Mouse (Mus musculus) left cerebral cortex, adult 11 months (tissue): ENCODE measurements around the gene Skil.
A peak's percentile ranks its signal among the peaks of the same experiment; 100 is the strongest.

Experiments used
- DNase-seq: peaks from one replicate; pipeline ENCODE4 v3.0.0; 2022; ENCODE audit warnings: low spot score

The Skil gene

DNA sequence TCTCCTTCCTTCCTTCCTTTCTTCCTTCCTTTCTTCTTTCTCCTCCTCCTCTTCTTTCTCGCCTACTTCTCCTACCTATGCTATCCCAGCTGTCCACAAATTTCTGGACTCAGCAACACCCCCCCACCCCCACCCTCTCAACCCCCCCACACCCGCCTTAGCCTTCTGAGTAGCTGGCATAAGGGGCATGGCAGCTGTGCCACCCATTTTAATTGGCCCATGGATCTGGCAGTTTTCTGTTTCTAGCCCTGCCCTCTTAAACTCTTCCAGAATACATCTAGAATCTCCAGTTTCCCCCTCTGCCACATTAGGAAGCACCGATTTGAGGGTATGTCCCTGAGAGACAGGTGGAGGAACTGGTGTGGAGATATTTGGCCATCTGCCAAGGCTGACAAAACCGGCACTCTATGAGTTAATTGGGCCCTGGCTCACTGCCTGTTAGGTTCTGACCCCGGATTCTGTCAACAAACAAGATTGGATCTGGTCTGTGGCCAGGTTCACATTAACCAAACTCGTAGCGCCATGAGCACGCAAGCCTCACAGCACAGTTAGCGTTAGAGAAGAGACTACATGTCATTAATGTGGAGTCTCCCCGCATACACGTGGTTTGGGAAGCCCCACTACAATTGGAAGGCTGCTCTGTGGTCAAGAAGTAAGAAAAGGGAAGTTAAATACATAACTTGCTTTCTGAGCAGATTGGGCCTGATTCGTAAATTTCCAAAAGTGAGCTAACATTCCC, 11.2 kb upstream of the Skil start:
- DNase-seq: no peak

DNA sequence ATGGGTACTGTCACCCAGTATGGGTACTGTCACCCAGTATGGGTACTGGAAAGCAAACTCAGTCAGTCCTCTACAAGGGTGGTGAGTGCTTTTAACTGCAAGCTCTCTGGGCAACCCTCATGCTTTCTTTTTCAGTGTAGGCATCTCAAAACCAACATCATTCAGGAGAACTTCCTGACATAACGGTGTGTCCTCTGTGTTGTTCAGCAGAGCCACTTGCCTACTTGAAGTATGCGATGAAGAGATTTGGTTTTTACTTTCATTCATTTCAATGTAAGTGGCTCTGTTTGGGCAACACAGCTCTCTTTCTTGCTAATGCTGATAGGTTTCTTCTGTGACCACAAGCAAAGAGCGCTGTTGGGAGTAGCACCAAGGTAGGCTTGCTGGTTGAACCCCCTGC, 9.9 kb upstream of the Skil start:
- no peak for DNase-seq

DNA sequence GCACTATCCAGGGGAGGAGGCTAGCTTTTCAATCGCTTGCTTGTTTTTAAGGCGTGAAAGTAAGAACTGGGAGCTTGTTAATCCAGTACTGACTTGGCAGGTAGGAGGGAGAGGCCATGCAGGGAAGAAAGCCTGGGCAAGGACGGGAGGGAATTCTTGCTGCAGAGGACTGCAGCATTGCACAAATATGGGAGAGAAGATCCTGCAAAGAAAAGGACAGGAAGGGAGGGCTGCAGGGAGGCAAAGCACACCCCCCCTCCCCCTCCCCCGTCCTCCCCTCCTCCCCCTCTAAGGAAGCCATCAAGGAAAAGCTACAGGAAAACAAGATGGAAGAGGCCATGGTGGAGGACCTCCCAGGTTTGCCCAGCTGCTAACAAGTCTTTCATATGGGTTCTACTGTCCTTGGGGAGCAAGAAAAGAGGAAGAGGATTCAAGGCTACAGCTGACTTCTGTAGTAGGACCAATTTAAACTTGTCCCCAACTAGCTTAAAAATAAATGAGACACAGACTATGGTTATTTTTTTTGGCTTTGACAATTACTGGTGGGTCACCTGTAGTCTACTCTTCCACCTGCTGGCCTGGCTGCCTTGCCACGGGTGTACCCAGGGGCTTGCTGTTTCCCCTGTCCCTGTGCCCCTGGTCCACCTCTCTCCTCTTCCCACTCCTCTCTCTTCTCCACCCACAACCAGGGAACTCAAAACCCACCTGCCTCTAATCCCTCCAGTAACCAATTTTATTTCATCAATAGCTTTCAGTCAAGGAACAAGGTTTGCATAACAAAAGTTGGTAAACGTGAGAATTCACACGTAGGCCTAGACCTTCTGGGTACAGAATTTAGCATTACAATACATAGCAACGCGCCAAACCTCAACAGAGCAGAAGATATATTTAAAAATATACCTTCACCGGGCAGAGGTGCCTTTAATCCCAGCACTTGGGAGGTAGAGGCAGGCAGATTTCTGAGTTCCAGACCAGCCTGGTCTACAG, 5.8 kb upstream of the Skil start:
- DNase-seq: no peak

DNA sequence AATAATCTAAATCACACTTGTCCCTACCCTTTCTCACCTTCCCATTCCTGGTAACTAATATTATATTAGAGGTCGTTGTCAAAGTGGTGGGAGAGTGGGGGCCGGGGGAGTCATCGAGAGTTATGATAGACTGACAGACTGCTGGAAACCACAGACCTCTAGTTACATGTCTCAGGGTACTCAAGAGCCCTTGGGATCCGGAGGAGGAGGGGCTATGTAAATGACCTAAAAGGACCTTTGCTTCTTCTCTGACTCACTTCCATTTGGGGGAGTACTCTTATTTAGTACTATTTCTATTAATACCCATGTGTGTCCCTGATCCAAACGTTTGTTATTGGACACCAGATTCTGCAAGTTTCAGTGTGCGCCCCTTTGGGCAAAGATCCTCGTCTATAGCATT, 4.9 kb upstream of the Skil start:
- DNase-seq: no peak

DNA sequence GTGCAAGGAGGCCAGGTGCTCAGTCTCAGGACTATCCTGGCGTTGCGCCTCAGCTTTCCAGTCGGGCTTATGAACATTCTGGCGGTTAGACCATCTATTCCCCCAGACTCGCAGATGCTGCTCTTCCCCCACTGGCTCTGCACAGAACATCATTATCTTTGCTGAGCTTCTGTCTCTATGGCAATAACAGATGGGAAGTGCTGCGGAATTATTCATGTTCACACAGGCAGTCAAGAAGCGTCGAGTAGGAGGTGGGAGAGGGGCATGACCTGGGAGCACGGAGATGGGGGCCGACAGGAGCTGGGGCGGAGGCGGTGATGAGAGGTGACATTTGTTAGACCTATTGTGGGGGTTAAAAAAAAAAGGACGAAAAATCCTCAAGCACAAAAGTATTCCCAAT, 1.7 kb upstream of the Skil start:
- peak; percentile 69 for DNase-seq

DNA sequence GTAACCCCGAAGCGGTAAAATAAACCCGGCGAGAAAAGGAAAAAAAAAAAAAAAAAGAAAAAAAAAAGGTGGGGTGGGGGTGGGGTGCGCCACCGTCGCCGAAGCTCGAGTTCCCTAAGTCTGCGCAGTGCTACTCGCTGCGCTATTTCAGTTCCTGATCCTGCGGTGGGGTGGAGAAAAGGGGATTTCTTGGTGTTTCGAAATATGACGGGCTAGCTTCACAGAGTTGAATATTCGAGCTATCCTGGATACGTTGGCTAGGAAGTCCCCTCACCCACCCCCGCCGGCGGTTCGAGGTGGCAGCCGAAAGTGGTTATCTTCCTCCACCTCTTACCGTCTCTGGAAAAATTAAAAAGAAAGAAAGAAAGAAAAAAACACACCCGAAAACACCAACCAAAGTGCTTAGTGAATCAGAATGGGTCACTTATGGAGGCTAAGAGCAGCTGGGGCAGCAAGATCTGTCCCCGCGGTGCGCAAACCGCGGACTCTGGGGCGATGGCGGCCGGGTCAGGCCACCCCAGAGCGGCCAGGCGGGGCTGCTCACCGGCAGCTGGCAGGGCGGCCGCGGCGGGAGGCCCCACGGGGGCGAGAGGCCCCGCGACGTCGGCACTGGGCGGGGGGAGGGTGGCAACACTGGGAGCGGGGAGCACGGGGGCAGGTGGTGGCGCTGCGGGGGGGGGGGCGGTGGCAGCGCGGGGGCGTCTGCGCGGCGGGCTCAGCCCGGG, 1.1 kb upstream of the Skil start:
- peak; percentile 62 for DNase-seq

DNA sequence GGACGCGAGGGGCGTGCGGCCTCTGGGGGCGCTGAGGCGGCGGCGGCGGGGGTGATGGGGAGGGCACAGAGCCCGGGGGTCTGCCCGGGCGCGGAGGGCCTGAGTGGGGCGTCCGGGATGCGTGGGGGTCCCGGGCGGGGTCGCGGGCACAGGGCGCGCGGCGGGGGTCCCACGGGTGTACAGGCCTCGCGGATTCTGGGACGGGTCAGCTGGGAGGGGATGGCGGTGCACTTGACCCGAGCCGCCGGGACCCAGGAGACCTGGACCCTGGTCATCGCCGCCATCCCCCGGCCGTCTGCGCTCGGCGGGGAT, 277 bp downstream of the Skil start:
- DNase-seq: no peak

DNA sequence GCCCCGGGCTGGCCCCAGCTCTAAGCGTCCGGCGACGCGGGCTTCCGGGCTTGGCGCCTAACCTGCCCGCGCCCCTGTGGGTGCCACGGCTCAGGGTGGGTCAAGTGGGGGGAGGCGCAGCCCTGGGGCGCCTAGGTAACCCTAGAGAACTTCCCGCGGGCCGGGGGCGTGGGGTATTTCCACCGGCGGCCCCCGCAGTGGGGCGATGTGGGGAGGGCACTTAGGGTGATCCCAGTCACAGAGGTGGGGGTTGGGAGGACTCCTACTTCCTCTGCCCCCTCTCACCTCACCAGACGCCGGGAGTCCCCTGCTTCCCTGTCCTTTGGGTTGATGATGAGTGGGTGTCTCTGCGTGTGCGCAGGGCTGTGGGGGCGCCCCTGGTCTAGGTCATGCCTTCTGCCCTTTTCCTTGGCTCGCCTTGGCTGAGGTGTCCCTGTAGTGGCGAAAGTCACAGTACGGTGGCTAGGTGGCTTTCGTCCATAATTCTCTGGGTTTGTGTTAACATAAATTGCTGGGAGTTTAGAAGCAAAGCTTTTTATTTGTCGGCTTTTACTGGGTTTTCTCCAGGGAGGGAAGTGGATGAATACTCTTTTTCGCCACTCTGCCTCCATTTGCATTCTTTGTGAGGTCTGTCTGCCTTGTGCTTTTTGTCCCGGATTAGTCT, 765 bp downstream of the Skil start:
- DNase-seq: peak; percentile 45

DNA sequence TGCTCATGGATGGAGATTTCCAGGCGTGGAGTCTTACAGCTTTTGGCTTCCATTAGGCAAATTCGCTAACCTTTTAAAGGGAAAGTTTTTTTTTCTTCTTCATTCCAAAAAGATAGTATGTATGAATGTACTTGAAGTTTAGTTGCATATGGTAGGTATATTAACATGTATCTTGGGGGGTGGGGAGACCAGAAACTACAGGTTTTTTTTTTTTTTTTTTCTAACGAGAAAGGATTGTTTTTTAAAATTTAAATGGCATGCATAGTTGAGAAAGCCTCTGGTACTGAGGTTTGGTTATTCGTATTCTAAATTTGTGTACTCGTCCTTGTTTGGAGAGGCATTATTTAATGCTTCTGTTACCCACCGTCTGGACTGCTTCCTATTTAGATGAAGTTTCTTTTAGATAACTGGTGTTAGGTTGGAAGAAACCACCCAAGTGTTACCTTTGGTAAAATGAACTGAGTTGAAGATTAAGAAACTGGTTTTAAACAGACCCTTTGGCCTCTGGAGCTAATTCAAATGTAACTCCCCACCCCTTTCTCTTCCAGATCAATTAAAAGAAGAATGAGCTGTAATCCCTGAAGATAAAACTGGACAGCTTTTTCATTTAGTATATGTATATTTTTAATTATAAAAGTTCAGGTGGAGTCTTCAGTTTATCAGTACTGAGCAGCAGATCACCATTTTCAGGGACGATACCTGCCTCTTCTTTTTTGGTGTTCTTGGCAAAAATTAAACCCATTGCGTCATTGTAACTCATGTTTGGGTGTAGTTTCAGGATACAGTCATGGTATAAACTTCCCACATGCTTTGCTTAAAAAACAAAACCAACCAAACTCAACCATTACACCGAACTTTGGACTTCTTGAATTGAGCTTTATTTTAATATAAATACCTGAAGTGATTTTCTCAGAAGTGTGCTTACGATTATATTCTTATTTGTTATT, 1.6 kb downstream of the Skil start:
- DNase-seq: no peak

DNA sequence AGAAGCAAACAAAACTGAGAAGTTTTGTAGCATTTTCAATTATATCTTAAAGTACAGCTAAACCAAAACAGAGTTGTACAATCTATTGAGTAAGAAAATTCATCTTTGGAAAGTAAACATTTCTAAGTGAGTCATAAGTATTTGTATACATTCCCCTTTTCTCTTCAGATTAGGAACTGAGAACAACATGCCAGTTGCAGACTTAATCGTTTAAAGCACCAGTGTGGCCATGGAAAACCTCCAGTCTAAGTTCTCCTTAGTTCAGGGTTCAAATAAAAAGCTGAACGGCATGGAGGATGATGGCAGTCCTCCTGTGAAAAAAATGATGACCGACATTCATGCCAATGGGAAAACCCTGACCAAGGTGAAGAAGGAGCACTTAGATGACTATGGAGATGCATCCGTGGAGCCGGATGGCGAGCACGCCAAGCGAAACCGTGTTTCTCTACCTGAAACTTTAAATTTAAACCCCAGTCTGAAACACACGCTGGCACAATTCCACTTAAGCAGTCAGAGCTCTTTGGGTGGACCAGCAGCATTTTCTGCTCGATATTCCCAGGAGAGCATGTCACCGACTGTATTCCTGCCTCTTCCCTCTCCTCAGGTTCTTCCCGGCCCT, 2.4 kb downstream of the Skil start:
- DNase-seq: no peak

DNA sequence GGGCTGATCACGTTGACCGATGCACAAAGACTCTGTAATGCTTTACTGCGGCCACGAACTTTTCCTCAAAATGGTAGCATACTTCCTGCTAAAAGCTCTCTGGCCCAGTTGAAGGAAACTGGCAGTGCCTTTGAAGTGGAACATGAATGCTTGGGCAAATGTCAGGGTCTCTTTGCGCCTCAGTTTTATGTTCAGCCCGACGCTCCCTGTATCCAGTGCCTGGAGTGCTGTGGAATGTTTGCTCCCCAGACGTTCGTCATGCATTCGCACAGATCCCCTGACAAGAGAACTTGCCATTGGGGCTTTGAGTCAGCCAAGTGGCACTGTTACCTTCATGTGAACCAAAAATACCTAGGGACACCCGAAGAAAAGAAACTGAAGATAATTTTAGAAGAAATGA, 3.1 kb downstream of the Skil start:
- DNase-seq: no peak

DNA sequence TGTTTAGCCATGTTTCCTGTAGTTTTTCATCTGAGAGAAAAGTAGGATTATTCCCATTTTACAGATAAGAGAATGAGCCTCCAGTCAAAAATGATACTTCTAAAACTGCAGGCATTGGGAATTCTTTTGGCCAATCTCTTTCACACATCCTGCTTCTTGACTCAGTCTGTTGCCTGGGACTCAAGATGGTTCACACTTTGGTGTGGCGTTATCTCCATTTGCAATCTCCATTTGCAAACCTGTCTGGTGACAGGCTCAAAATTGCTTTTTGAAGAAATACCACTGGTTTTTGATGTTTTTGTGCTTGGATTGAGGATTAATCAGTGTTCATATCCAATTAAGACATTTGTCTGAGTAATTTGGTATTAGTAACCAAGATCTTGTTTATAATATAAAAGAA, 3.7 kb downstream of the Skil start:
- no peak for DNase-seq

DNA sequence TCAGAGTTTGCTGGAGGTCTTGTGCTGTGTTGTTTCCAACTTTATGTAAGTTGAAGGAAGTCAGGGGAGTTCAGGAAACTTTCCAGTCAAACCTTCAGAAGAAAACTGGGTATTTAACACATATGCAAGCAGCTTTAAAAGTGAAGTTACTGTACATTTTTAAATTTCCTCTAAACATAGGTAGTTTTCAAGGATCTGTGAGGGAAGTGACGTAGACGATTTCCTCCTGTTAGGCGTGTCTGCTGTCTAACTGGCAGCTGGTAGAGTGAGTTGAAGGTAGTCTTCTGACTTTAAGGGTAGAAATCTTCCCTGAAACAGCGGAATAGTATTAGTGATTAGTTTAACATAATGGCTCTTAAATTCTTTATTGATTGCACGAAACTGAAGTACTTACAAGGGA, 5.2 kb downstream of the Skil start:
- DNase-seq: no peak

DNA sequence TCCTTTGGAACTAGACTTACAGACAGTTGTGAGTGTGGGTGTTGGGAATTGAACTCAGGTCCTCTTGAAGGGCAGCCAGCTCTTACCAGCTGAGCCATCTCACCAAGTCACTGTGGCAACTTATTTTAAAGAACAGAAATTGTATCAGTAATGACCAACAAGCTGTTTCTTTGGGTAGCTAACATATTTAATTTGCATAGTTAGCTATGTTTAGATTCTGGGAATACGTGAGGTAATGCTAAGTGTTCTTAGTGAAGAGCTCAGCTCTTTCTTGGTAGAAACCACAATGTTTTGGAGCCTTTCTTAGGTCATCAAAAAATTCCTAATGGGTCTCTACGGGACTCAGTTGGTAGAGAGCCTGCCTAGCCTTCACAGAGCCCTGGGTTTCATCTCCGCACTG, 5.9 kb downstream of the Skil start:
- DNase-seq: no peak

DNA sequence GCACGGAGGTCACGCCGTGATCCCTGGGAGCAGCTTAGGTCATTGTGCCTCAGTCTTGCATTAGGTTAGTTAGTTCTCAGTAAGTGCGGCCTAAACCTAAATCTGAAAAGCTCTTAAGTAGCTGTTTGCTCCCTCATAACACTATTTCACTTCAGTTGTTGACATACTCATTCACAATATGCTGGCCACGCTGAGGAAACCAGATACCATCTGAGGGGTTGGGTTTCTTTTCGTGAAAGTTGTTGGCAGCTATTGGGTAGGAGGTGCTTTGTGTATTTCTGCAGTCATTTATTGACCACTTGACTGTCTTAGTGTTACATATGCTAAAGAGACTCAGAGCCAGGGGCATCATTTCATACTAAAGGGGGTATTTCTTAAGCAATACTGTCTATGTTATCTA, 10.1 kb downstream of the Skil start:
- no peak for DNase-seq

DNA sequence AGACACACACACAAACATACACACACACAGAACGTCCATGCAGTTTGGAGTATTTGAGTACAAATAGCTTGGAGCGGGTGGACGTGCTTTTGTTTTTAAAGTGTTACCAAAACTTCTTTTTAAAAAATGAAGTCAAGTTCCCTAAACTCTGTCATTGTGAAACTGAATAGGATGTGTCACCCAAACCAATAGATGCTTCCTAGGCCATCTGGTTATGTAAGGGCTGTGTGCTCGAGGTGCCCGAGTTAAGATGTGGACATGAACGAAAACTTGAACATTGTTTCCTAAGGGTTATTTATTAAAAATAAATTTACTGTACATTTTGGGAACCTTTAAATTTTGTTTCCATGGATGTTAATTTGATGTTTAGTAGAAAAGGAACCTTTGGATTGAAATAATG, 11.7 kb downstream of the Skil start:
- no peak for DNase-seq

DNA sequence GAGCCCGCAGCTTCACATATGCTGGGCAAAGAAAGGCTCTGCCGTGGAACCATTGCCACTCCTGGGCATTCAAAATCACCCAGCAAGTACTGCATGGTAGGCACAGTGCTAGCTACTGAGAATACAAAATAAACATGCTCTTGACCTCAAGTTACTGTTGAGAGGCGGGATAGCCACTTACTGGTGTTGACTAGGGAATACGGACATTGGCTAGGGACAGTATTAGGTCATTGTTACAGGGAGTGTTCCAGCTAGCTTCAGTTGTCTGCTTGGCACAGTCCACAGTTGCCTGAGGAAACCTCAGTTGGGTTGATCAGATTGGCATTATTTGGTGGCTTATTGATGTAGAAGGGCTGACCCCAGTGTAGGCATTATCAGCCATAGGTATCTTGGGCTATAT, 12.8 kb downstream of the Skil start:
- no peak for DNase-seq

DNA sequence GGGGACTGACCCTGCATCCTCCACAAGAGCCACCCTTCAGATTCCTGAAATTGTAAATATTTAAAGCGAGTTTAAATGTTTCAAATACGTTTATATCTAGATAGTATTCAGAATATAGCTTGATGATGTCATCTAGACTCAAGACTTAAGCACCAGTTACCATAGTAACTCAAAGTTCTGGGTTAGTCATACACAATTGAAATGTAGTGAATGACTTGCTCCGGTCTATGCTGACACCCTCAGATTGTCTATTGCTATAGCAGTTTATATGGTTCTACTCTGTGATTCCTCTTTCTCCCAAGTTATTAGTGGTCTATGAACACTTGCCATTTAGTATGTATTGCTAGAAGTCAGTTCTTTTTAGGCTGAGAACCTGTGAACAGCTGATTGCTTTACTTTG, 14.2 kb downstream of the Skil start:
- DNase-seq: no peak

DNA sequence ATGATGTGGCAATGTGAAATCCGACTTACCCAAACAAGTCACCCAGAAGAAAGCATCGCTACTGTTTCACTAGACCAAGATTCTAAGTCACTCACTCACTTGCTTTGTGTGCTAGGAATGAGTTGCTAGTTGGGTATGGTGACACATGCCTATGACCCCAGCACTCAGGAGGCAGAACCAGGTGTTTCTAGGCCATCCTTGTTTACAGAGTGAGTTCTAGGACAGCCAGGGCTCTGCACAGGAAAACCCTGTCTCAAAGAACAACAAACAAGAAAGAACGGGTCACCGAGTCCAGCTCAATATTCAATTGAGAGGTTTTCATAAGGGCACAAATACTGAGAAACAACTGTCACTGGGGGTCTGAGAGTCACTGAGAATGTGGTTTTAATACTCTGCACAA, 28.2 kb downstream of the Skil start:
- DNase-seq: no peak

DNA sequence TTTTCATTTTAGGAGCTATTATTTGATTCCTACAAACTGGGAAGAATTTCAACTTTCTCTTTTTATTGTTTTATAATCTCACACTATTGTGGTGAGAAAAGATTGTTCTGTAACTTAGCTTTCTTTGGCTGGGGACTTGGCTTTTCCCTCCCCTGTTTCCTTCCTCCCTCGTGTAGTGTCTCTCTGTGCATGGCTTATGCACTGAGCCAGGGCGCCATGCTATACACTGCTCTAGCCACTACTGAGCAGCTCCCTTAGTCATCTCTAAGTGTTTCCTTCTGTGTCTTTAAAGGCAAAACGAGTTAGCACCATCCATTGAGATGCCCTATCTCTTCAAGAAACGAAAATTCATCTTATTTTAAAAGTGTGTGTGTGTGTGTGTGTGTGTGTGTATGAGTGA, 31.4 kb downstream of the Skil start:
- no peak for DNase-seq

DNA sequence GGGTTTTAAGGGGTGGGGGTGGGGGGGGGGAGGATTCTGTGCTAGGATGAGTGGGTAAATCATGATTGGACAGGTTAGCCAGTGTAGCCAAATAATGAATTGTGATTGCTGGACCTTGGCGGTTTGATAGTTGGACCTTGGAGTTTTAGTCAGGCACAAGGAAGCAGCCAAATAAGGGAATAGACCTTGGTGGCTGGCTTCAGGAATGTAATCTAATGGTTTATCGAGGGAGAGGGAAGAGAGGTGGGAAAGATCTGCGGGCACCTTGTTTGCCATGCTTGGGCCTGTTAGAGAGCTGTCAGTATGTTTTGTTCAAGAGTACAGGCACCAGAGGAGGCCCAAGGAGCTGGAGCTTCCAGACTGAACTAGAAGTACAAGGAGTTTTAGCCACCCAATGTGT, 32.0 kb downstream of the Skil start:
- DNase-seq: no peak
